Mouse (Mus musculus): ENCODE results near the gene Gucd1. TPM values are rescaled to one million over a fixed set of nuclear protein-coding genes. Genes with fewer than 3 reads are reported as not detected.
"Not testable (repeated sequence)": the region's sequence is repeated elsewhere in the genome, so short reads cannot be mapped to it uniquely, and the experiment has no call there.

Gene Gucd1
- polyA plus RNA-seq, 1 experiment from 2014 or later, result 40.4 TPM

GRCm38 (mm10) chr10:75530322-75530721, 12.6 kb upstream of the Gucd1 start:
- H3K27me3 ChIP-seq (replicated peaks; ENCODE audit: control insufficient read depth, insufficient read depth, low read length), result no peaks in the 10 kb centered on the region
- no peaks in the 10 kb centered on the region for H3K4me1 ChIP-seq (replicated peaks; ENCODE audit: control insufficient read depth, insufficient read depth, low read length)
- H3K9me3 ChIP-seq (ENCODE audit: control insufficient read depth, low read length), result no peaks in the 10 kb centered on the region
- H3K4me2 ChIP-seq (ENCODE audit: low read length), result no peak overlapping the region
- no peak overlapping the region for H3K9ac ChIP-seq (ENCODE audit: low read length)
- H3K4me3 ChIP-seq (ENCODE audit: low read depth, low read length), result no peak overlapping the region
- no peak for ATAC-seq (replicated peaks; ENCODE audit: low FRiP score, low TSS enrichment, low read depth)
- H3K36me3 ChIP-seq (ENCODE audit: control insufficient read depth, insufficient read depth, low read length), result peaks cover 59% of the 10 kb centered on the region
- no peak for DNase-seq (ENCODE audit: low spot score)
- no peak overlapping the region for H3K27ac ChIP-seq (ENCODE audit: low read depth)
- WGBS, result 79% methylated on average over 2 of the region's 2 CpGs

- ATAC-seq (replicated peaks; ENCODE audit: low FRiP score, low TSS enrichment, low read depth); DNase-seq (ENCODE audit: low spot score); H3K27me3 ChIP-seq (replicated peaks; ENCODE audit: control insufficient read depth, insufficient read depth, low read length); H3K4me3 ChIP-seq (ENCODE audit: low read depth, low read length); H3K9ac ChIP-seq (ENCODE audit: low read length); H3K4me2 ChIP-seq (ENCODE audit: low read length); H3K27ac ChIP-seq (ENCODE audit: low read depth); H3K4me1 ChIP-seq (replicated peaks; ENCODE audit: control insufficient read depth, insufficient read depth, low read length); H3K9me3 ChIP-seq (ENCODE audit: control insufficient read depth, low read length): not testable (repeated sequence)
- WGBS, result 95% methylated on average over 9 of the region's 9 CpGs
- H3K36me3 ChIP-seq (ENCODE audit: control insufficient read depth, insufficient read depth, low read length), result peaks cover 64% of the 10 kb centered on the region
Observed at GRCm38 (mm10) chr10:75525450-75525849, 7.7 kb upstream of the Gucd1 start.

- Histone ChIP-seq H3K4me3 (ENCODE audit: low read depth, low read length) (no peak overlapping the region), H3K9me3 (ENCODE audit: control insufficient read depth, low read length) (no peaks in the 10 kb centered on the region), H3K27me3 (replicated peaks; ENCODE audit: control insufficient read depth, insufficient read depth, low read length) (no peaks in the 10 kb centered on the region), H3K4me2 (ENCODE audit: low read length) (no peak overlapping the region), H3K4me1 (replicated peaks; ENCODE audit: control insufficient read depth, insufficient read depth, low read length) (peaks cover 10% of the 10 kb centered on the region), H3K9ac (ENCODE audit: low read length) (no peak overlapping the region), H3K27ac (ENCODE audit: low read depth) (no peak overlapping the region), H3K36me3 (ENCODE audit: control insufficient read depth, insufficient read depth, low read length) (peaks cover 65% of the 10 kb centered on the region)
- ATAC-seq (replicated peaks; ENCODE audit: low FRiP score, low TSS enrichment, low read depth) (no peak), DNase-seq (ENCODE audit: low spot score) (no peak)
- WGBS, result 91% methylated on average over 4 of the region's 4 CpGs
Observed at GRCm38 (mm10) chr10:75521643-75522042, 3.9 kb upstream of the Gucd1 start.

DNA sequence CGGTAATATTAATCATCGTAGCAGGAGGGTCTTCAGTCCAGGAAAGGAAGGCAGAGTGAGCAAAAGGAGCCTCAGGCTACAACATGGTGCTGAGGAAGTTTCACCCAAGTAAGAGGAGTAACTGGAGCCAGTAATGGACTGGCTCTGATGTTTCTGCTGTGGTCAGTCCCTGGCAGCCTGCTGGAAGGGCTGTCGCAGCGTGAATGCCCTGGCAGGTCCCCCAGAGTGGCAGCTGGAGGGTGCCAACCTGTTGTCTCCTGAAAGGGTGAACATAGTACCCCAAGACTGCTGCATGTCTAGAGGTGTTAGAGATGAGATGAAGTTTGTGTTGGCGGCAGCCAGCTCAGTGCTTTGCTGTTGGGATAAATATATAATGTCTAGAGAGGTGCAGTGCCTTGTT, 2.8 kb upstream of the Gucd1 start:
- Histone ChIP-seq H3K27ac (ENCODE audit: low read depth) (no peak overlapping the region), H3K9ac (ENCODE audit: low read length) (no peak overlapping the region), H3K9me3 (ENCODE audit: control insufficient read depth, low read length) (no peaks in the 10 kb centered on the region), H3K4me2 (ENCODE audit: low read length) (no peak overlapping the region), H3K36me3 (ENCODE audit: control insufficient read depth, insufficient read depth, low read length) (peaks cover 56% of the 10 kb centered on the region), H3K4me1 (replicated peaks; ENCODE audit: control insufficient read depth, insufficient read depth, low read length) (peaks cover 17% of the 10 kb centered on the region), H3K4me3 (ENCODE audit: low read depth, low read length) (no peak overlapping the region), H3K27me3 (replicated peaks; ENCODE audit: control insufficient read depth, insufficient read depth, low read length) (no peaks in the 10 kb centered on the region)
- DNase-seq (ENCODE audit: low spot score) (no peak), ATAC-seq (replicated peaks; ENCODE audit: low FRiP score, low TSS enrichment, low read depth) (no peak)
- whole genome bisulfite sequencing, result 93% methylated on average over 5 of the region's 5 CpGs

GRCm38 (mm10) chr10:75517073-75517757, 557 bp downstream of the Gucd1 start, which contains the start of gene Snrpd3:
Gene Snrpd3 (plus strand): TSS chr10:75517551.
- DNase-seq (ENCODE audit: low spot score), result peak; percentile 94
- Histone ChIP-seq H3K9ac (ENCODE audit: low read length) (peak within 1 kb of the TSS; percentile 92), H3K27ac (ENCODE audit: low read depth) (peak within 1 kb of the TSS; percentile 96), H3K4me2 (ENCODE audit: low read length) (peak within 1 kb of the TSS; percentile 98), H3K4me1 (replicated peaks; ENCODE audit: control insufficient read depth, insufficient read depth, low read length) (peaks cover 21% of the 10 kb centered on the region), H3K36me3 (ENCODE audit: control insufficient read depth, insufficient read depth, low read length) (peaks cover 30% of the 10 kb centered on the region), H3K9me3 (ENCODE audit: control insufficient read depth, low read length) (no peaks in the 10 kb centered on the region), H3K27me3 (replicated peaks; ENCODE audit: control insufficient read depth, insufficient read depth, low read length) (no peaks in the 10 kb centered on the region), H3K4me3 (ENCODE audit: low read depth, low read length) (peak within 1 kb of the TSS; percentile 90)
- WGBS, result 0% methylated on average over 47 of the region's 52 CpGs
- peak; percentile 97 for ATAC-seq (replicated peaks; ENCODE audit: low FRiP score, low TSS enrichment, low read depth)

DNA sequence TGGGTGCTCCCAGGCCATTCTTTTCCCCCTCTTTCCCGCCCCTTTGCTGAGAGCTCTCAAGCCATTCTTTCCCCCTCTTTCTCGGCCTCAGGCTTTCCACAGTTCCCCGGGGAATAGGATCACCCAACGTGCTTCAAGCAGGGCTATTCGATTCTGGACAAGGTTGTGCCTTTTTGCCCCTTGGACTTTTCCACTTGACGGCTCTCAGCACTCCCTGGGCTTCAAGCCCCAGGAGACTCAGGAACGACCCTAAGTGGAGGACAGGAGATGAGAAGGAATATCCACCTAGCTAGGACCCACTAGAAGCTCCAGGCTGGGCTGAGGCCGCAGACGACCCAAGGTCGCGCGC, 1.1 kb downstream of the Gucd1 start:
- DNase-seq (ENCODE audit: low spot score), result no peak
- Histone ChIP-seq H3K27me3 (replicated peaks; ENCODE audit: control insufficient read depth, insufficient read depth, low read length) (no peaks in the 10 kb centered on the region), H3K9me3 (ENCODE audit: control insufficient read depth, low read length) (no peaks in the 10 kb centered on the region), H3K27ac (ENCODE audit: low read depth) (peak overlapping the region; percentile 96), H3K4me3 (ENCODE audit: low read depth, low read length) (peak overlapping the region; percentile 90), H3K36me3 (ENCODE audit: control insufficient read depth, insufficient read depth, low read length) (peaks cover 28% of the 10 kb centered on the region), H3K4me2 (ENCODE audit: low read length) (peak overlapping the region; percentile 98), H3K9ac (ENCODE audit: low read length) (peak overlapping the region; percentile 92), H3K4me1 (replicated peaks; ENCODE audit: control insufficient read depth, insufficient read depth, low read length) (peaks cover 21% of the 10 kb centered on the region)
- 2% methylated on average over 12 of the region's 12 CpGs for WGBS
- no peak for ATAC-seq (replicated peaks; ENCODE audit: low FRiP score, low TSS enrichment, low read depth)

DNA sequence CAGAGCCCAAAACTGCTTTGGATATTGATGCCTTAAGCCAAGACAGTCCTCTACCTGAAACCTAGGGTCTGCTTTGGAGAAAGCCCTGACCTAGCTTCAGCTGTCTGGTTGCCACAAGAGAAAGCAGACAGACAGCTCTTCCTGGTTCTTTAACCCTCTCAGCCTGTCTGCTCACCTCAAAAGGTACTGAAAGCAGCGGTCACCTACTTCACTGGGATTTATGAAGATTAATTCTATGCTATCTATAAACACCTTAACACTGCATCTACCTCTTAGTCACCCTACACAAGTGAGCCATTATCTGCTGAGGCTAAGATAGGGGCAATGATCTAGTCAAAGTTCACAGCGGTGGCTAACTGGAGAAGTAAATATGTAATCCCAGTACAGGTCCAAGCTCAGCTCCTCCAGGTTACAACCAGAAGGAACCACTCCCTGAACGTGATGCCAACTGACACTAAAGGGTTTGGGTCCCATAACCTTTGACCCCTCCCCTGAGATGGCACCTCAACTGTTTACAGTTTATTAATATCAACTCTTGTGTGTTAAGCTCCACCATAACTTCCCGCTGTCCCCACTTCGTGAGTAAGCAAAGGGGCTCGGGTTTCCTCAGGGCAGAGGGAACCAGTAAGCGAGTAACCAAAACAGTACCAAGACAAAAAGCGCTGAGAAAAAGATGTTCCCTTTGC, 1.6 kb downstream of the Gucd1 start:
- peak overlapping the region; percentile 92 for H3K9ac ChIP-seq (ENCODE audit: low read length)
- no peak for ATAC-seq (replicated peaks; ENCODE audit: low FRiP score, low TSS enrichment, low read depth)
- H3K4me2 ChIP-seq (ENCODE audit: low read length), result peak overlapping the region; percentile 98
- H3K36me3 ChIP-seq (ENCODE audit: control insufficient read depth, insufficient read depth, low read length), result peaks cover 29% of the 10 kb centered on the region
- peak overlapping the region; percentile 96; the same call in 1 of the 2 replicates for H3K27ac ChIP-seq (ENCODE audit: low read depth)
- 19% methylated on average over 8 of the region's 8 CpGs for WGBS
- H3K27me3 ChIP-seq (replicated peaks; ENCODE audit: control insufficient read depth, insufficient read depth, low read length), result no peaks in the 10 kb centered on the region
- no peaks in the 10 kb centered on the region for H3K9me3 ChIP-seq (ENCODE audit: control insufficient read depth, low read length)
- H3K4me1 ChIP-seq (replicated peaks; ENCODE audit: control insufficient read depth, insufficient read depth, low read length), result peaks cover 21% of the 10 kb centered on the region
- no peak for DNase-seq (ENCODE audit: low spot score)
- peak overlapping the region; percentile 90 for H3K4me3 ChIP-seq (ENCODE audit: low read depth, low read length)

- 71% methylated on average over 4 of the region's 4 CpGs for whole genome bisulfite sequencing
- Histone ChIP-seq H3K9ac (ENCODE audit: low read length) (no peak overlapping the region), H3K4me1 (replicated peaks; ENCODE audit: control insufficient read depth, insufficient read depth, low read length) (peaks cover 21% of the 10 kb centered on the region), H3K27me3 (replicated peaks; ENCODE audit: control insufficient read depth, insufficient read depth, low read length) (no peaks in the 10 kb centered on the region), H3K4me3 (ENCODE audit: low read depth, low read length) (no peak overlapping the region), H3K27ac (ENCODE audit: low read depth) (no peak overlapping the region), H3K9me3 (ENCODE audit: control insufficient read depth, low read length) (no peaks in the 10 kb centered on the region), H3K4me2 (ENCODE audit: low read length) (peak overlapping the region; percentile 98), H3K36me3 (ENCODE audit: control insufficient read depth, insufficient read depth, low read length) (peaks cover 29% of the 10 kb centered on the region)
- ATAC-seq (replicated peaks; ENCODE audit: low FRiP score, low TSS enrichment, low read depth) (no peak), DNase-seq (ENCODE audit: low spot score) (no peak)
Observed at GRCm38 (mm10) chr10:75515216-75516037, 2.3 kb downstream of the Gucd1 start.

Data from intestine, embryonic 14.5 days (tissue).